Mouse (Mus musculus) CH12.LX (cell line): ENCODE data around the gene Cdk14. TPM values are rescaled to one million over a fixed set of nuclear protein-coding genes. Genes with fewer than 3 reads are reported as not detected.

Experiments used
- DNase-seq: peaks from one replicate; pipeline ENCODE4 v3.0.0-alpha.2; 2013; ENCODE audit errors: extremely low read depth
- H3K27ac ChIP-seq: 2 replicates; pipeline ENCODE4 v1.5.1; 2012; ENCODE audit warnings: low read depth, mild to moderate bottlenecking, control low read depth, moderate library complexity; ENCODE audit not compliant: insufficient read depth
- H3K27me3 ChIP-seq: replicated peaks from 2 replicates; pipeline ENCODE3; 2012; ENCODE audit warnings: inconsistent platforms
- H3K36me3 ChIP-seq, 2 experiments: replicated peaks in 1 of 2; 2 replicates each; pipeline versions ENCODE3 to v1.6.1; 2012; ENCODE audit warnings: inconsistent platforms in 1 of 2, low read length in 1 of 2, mild to moderate bottlenecking in 1 of 2, mixed read lengths in 1 of 2, moderate library complexity in 1 of 2; ENCODE audit not compliant: control insufficient read depth in 1 of 2, insufficient read depth in 1 of 2
- H3K4me1 ChIP-seq, 2 experiments: 2 replicates each; pipeline ENCODE4 v1.6.1; 2012; ENCODE audit warnings: inconsistent platforms in 1 of 2, moderate library complexity in 1 of 2; ENCODE audit not compliant: insufficient read depth in 2 of 2, control insufficient read depth in 1 of 2
- H3K4me2 ChIP-seq: 2 replicates; pipeline ENCODE4 v1.6.1; 2012; ENCODE audit warnings: low read depth, mild to moderate bottlenecking, control low read depth; ENCODE audit not compliant: poor library complexity, insufficient read depth, severe bottlenecking
- H3K4me3 ChIP-seq, 3 experiments: fragments of 150-350 bp in 1 of 3; sonication (generic) in 1 of 3; replicated peaks in 1 of 3; 2 replicates each; pipeline versions ENCODE3 to v1.5.1; 2011 to 2012; ENCODE audit warnings: low read depth in 2 of 3, low read length in 2 of 3, mild to moderate bottlenecking in 2 of 3, moderate library complexity in 2 of 3, control low read depth in 1 of 3, improper control_type of control experiment in 1 of 3, inconsistent platforms in 1 of 3, mixed read lengths in 1 of 3; ENCODE audit not compliant: poor library complexity in 1 of 3
- H3K79me2 ChIP-seq: replicated peaks from 2 replicates; pipeline ENCODE4 v1.6.1; 2012; ENCODE audit warnings: mild to moderate bottlenecking, moderate library complexity; ENCODE audit not compliant: control insufficient read depth, poor library complexity, insufficient read depth, severe bottlenecking; ENCODE audit errors: extremely low read depth
- H3K9ac ChIP-seq: 2 replicates; pipeline ENCODE4 v1.6.1; 2012; ENCODE audit warnings: low read depth, mild to moderate bottlenecking, control low read depth, moderate library complexity; ENCODE audit not compliant: insufficient read depth
- H3K9me3 ChIP-seq: replicated peaks from 2 replicates; pipeline ENCODE3; 2012; ENCODE audit warnings: low read length, inconsistent platforms, mixed read lengths
- BHLHE40 ChIP-seq: IDR thresholded peaks from 2 replicates; pipeline ENCODE4 v1.6.1; 2011; ENCODE audit warnings: mild to moderate bottlenecking, low read depth, low read length, improper control_type of control experiment
- CHD1 ChIP-seq: IDR thresholded peaks from 2 replicates; pipeline ENCODE4 v1.6.1; 2012; ENCODE audit warnings: low read depth, low read length, improper control_type of control experiment, inconsistent platforms
- CTCF ChIP-seq, 2 experiments: IDR thresholded peaks in 1 of 2; conservative IDR thresholded peaks in 1 of 2; 2 replicates each; pipeline ENCODE4 v1.5.1; 2011 to 2012; ENCODE audit warnings: low read depth in 2 of 2, low read length in 2 of 2, improper control_type of control experiment in 1 of 2, inconsistent platforms in 1 of 2, mild to moderate bottlenecking in 1 of 2, moderate library complexity in 1 of 2
- ELF1 ChIP-seq: IDR thresholded peaks from 2 replicates; pipeline ENCODE4 v1.6.1; 2014; ENCODE audit warnings: low read depth, mild to moderate bottlenecking, inconsistent platforms, low read length, improper control_type of control experiment
- EP300 ChIP-seq: IDR thresholded peaks from 2 replicates; pipeline ENCODE4 v1.6.1; 2011; ENCODE audit warnings: low read length, improper control_type of control experiment
- HCFC1 ChIP-seq: IDR thresholded peaks from 2 replicates; pipeline ENCODE4 v1.6.1; 2012; ENCODE audit warnings: low read depth, mild to moderate bottlenecking, inconsistent platforms, low read length, improper control_type of control experiment
- IRF4 ChIP-seq: IDR thresholded peaks from 2 replicates; pipeline ENCODE4 v1.6.1; 2014; ENCODE audit warnings: low read depth, mild to moderate bottlenecking, inconsistent platforms, low read length, improper control_type of control experiment
- JUN ChIP-seq: IDR thresholded peaks from 2 replicates; pipeline ENCODE4 v1.6.1; 2011; ENCODE audit warnings: low read depth, mild to moderate bottlenecking, low read length, improper control_type of control experiment, moderate library complexity; ENCODE audit not compliant: insufficient read depth
- JUND ChIP-seq: conservative IDR thresholded peaks from 2 replicates; pipeline ENCODE4 v1.6.1; 2011; ENCODE audit warnings: low read depth, low read length, improper control_type of control experiment
- KAT2A ChIP-seq: IDR thresholded peaks from 2 replicates; pipeline ENCODE4 v1.6.1; 2012; ENCODE audit warnings: low read length, improper control_type of control experiment, inconsistent platforms; ENCODE audit not compliant: insufficient replicate concordance
- MXI1 ChIP-seq: IDR thresholded peaks from 2 replicates; pipeline ENCODE4 v1.6.1; 2011; ENCODE audit warnings: mild to moderate bottlenecking, low read depth, low read length, improper control_type of control experiment
- MYC ChIP-seq: IDR thresholded peaks from 2 replicates; pipeline ENCODE4 v1.6.1; 2011; ENCODE audit warnings: low read depth, mild to moderate bottlenecking, improper control_type of control experiment, low read length
- NELFE ChIP-seq: IDR thresholded peaks from 2 replicates; pipeline ENCODE4 v1.6.1; 2011; ENCODE audit warnings: low read depth, low read length, improper control_type of control experiment
- POLR2AphosphoS2 ChIP-seq: IDR thresholded peaks from 2 replicates; pipeline ENCODE4 v1.6.1; 2011; ENCODE audit warnings: low read depth, low read length, improper control_type of control experiment
- SIN3A ChIP-seq: IDR thresholded peaks from 2 replicates; pipeline ENCODE4 v1.6.1; 2012; ENCODE audit warnings: low read length, improper control_type of control experiment, inconsistent platforms
- SMC3 ChIP-seq: IDR thresholded peaks from 2 replicates; pipeline ENCODE4 v1.6.1; 2011; ENCODE audit warnings: low read depth, low read length, improper control_type of control experiment
- TCF12 ChIP-seq: IDR thresholded peaks from 2 replicates; pipeline ENCODE4 v1.6.1; 2014; ENCODE audit warnings: low read depth, mild to moderate bottlenecking, inconsistent platforms, low read length, improper control_type of control experiment
- UBTF ChIP-seq: IDR thresholded peaks from 2 replicates; pipeline ENCODE4 v1.6.1; 2012; ENCODE audit warnings: low read depth, mild to moderate bottlenecking, inconsistent platforms, low read length, improper control_type of control experiment, moderate library complexity
- ZC3H11A ChIP-seq: IDR thresholded peaks from 2 replicates; pipeline ENCODE4 v1.6.1; 2012; ENCODE audit warnings: low read depth, mild to moderate bottlenecking, inconsistent platforms, low read length, improper control_type of control experiment
- ZMIZ1 ChIP-seq: IDR thresholded peaks from 2 replicates; pipeline ENCODE4 v1.6.1; 2012; ENCODE audit warnings: low read depth, mild to moderate bottlenecking, inconsistent platforms, low read length, improper control_type of control experiment
- dilution Hi-C: fragments of 300-500 bp; cut with MboI; formaldehyde crosslinking; loops from 2 replicates; pipeline ENCODE4 v1.14.3; 2020; ENCODE audit warnings: low sequenced_read_pairs; ENCODE audit not compliant: extremely low pct_unique_long_range_greater_than_20kb, extremely low pct_ligation_motif_present
- in situ Hi-C: fragments of 300-500 bp; cut with MboI; formaldehyde crosslinking; loops from 3 replicates; pipeline ENCODE4 v1.14.3; 2019; ENCODE audit warnings: low sequenced_read_pairs, low pct_ligation_motif_present, low pct_unique_long_range_greater_than_20kb, mixed read lengths
- polyA plus RNA-seq: library from polyadenylated mRNA; unstranded; fragments of >175 nt; gene quantifications from 2 replicates; pipeline ENCODE4 v1.2.1, GENCODE M21; 2012; ENCODE audit warnings: low read depth; ENCODE audit not compliant: insufficient read length
- total RNA-seq, 2 experiments: library from RNA; depleted of rRNA; stranded (reverse); fragments of 300-350 nt in 1 of 2; fragments of >200 nt in 1 of 2; gene quantifications; 2 replicates each; pipeline ENCODE4 v1.2.3; 2012 to 2014

The Cdk14 gene
- total and polyA plus RNA-seq, 3 experiments, result 3.7 to 12.0 (median 8.9) TPM

- Histone ChIP-seq H3K9ac (peak overlapping the region; percentile 67), H3K27ac (peak overlapping the region; percentile 63), H3K4me2 (peak overlapping the region; percentile 98), H3K4me1 (peaks cover under 1 to 12% of the 10 kb centered on the region in 2 experiments), H3K9me3 (peaks cover 6% of the 10 kb centered on the region), H3K79me2 (peaks cover 28% of the 10 kb centered on the region), H3K4me3 (peak overlapping the region; percentile 53 to 91 (median 79)), H3K36me3 (peaks cover 0 to 2% of the 10 kb centered on the region in 2 experiments), H3K27me3 (no peaks in the 10 kb centered on the region)
- TF ChIP-seq POLR2AphosphoS2 (no peak), IRF4 (peak; percentile 12; the same call in 1 of the 2 replicates), MYC (no peak), SMC3 (no peak), EP300 (0 out of 2 replicates have a peak, but pooled peaks have one; percentile 23), JUN (no peak), BHLHE40 (no peak), NELFE (no peak), SIN3A (peak; percentile 51; the same call in 1 of the 2 replicates), UBTF (0 out of 2 replicates have a peak, but pooled peaks have one; percentile 6)
- dilution Hi-C loops, result no loop called here
- in situ Hi-C loops, result no loop called here
- DNase-seq, result no peak
Measured at GRCm38 (mm10) chr5:5379501-5379869, 40.6 kb downstream of the Cdk14 start.

DNA sequence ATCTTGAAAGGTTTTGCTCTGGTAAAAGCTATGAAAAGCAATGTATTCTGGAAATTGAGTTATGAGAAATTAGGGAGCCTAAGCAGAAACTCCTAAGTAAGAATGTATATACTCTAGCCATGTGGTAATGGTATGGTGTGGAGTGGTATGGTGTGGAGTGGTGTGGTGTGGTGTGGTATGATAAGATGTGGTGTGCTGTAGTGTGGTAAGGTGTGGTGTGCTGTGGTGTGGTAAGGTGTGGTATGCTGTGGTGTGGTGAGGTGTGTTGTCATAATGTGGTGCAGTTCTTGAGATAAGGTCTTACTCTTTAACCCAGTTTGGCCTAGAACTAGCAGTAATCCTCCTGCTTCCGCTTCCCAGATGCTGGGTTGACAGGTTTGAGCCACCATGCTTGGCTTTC, 45.7 kb downstream of the Cdk14 start:
- dilution Hi-C loops, result no loop called here
- Histone ChIP-seq H3K4me2 (no peak overlapping the region), H3K9ac (no peak overlapping the region), H3K27ac (no peak overlapping the region), H3K4me3 (no peak overlapping the region), H3K27me3 (no peaks in the 10 kb centered on the region), H3K9me3 (peaks cover 6% of the 10 kb centered on the region), H3K4me1 (peaks cover 4 to 42% of the 10 kb centered on the region in 2 experiments), H3K36me3 (peaks cover 0 to 11% of the 10 kb centered on the region in 2 experiments), H3K79me2 (peaks cover 27% of the 10 kb centered on the region)
- DNase-seq, result no peak
- TF ChIP-seq IRF4, result no peak
- no peak for TF ChIP-seq CTCF (conservative IDR thresholded peaks at IDR 0.05 in 1 of 2, IDR thresholded peaks at IDR 0.05 in 1 of 2; ENCODE audit: low read depth in 2 of 2, low read length in 2 of 2)
- no peak for TF ChIP-seq ELF1
- no peak for TF ChIP-seq ZMIZ1
- TF ChIP-seq ZC3H11A, result no peak
- no peak for TF ChIP-seq MYC
- no peak for TF ChIP-seq JUN
- no peak for TF ChIP-seq CHD1
- TF ChIP-seq JUND, result no peak
- TF ChIP-seq NELFE, result no peak
- no peak for TF ChIP-seq TCF12
- TF ChIP-seq HCFC1, result no peak
- no peak for TF ChIP-seq KAT2A
- TF ChIP-seq MXI1, result no peak
- no peak for TF ChIP-seq EP300
- in situ Hi-C loops, result loop anchor here (25.0 kb wide), 1 partner anchor 412 kb away; no protein-coding TSS in a partner anchor
